Mouse (Mus musculus): ENCODE measurements around the gene Lrrc52. TPM values are rescaled to one million over a fixed set of nuclear protein-coding genes. Genes with fewer than 3 reads are reported as not detected.

The Lrrc52 gene
- not detected for total RNA-seq (2022)

- DNase-seq (ENCODE audit: low spot score in 2 of 2) = peak; percentile 48 to 49
Measured at GRCm38 (mm10) chr1:167466765-167467426, at the start of gene Lrrc52. Gene Lrrc52, minus strand, starts transcription at chr1:167466780.

- no peak for DNase-seq (ENCODE audit: low spot score in 2 of 2)
Measured at GRCm38 (mm10) chr1:167511621-167512020, 45.0 kb upstream of the Lrrc52 start.

GRCm38 (mm10) chr1:167506048-167506447 lies 39.5 kb upstream of the Lrrc52 start:
- peak; percentile 7 to 11 for DNase-seq (ENCODE audit: low spot score in 2 of 2)

- DNase-seq (ENCODE audit: low spot score in 2 of 2) = no peak
Measured at GRCm38 (mm10) chr1:167505427-167505826, 38.8 kb upstream of the Lrrc52 start.

- no peak for DNase-seq (ENCODE audit: low spot score in 2 of 2)
Measured at GRCm38 (mm10) chr1:167499097-167499850, 32.7 kb upstream of the Lrrc52 start.

- no peak for DNase-seq (ENCODE audit: low spot score in 2 of 2)
Measured at GRCm38 (mm10) chr1:167497991-167498390, 31.4 kb upstream of the Lrrc52 start.

- DNase-seq (ENCODE audit: low spot score in 2 of 2) = no peak
Measured at GRCm38 (mm10) chr1:167497560-167497959, 31.0 kb upstream of the Lrrc52 start.

- no peak for DNase-seq (ENCODE audit: low spot score in 2 of 2)
Measured at GRCm38 (mm10) chr1:167491501-167491900, 24.9 kb upstream of the Lrrc52 start.

- no peak for DNase-seq (ENCODE audit: low spot score in 2 of 2)
Measured at GRCm38 (mm10) chr1:167487933-167488332, 21.4 kb upstream of the Lrrc52 start.

GRCm38 (mm10) chr1:167486959-167487680 lies 20.5 kb upstream of the Lrrc52 start:
- DNase-seq (ENCODE audit: low spot score in 2 of 2) = no peak

- DNase-seq (ENCODE audit: low spot score in 2 of 2) = no peak
Measured at GRCm38 (mm10) chr1:167482863-167483262, 16.3 kb upstream of the Lrrc52 start.

- DNase-seq (ENCODE audit: low spot score in 2 of 2) = peak; percentile 21 to 29
Measured at GRCm38 (mm10) chr1:167473585-167473984, 7.0 kb upstream of the Lrrc52 start.

- DNase-seq (ENCODE audit: low spot score in 2 of 2) = no peak
Measured at GRCm38 (mm10) chr1:167467916-167468315, 1.3 kb upstream of the Lrrc52 start.

- no peak for DNase-seq (ENCODE audit: low spot score in 2 of 2)
Measured at GRCm38 (mm10) chr1:167457311-167457710, 9.3 kb downstream of the Lrrc52 start.

GRCm38 (mm10) chr1:167453048-167453447 lies 13.5 kb downstream of the Lrrc52 start:
- no peak for DNase-seq (ENCODE audit: low spot score in 2 of 2)

- DNase-seq (ENCODE audit: low spot score in 2 of 2) = no peak
Measured at GRCm38 (mm10) chr1:167452456-167452855, 14.1 kb downstream of the Lrrc52 start.

GRCm38 (mm10) chr1:167448598-167448997 lies 18.0 kb downstream of the Lrrc52 start:
- no peak for DNase-seq (ENCODE audit: low spot score in 2 of 2)

GRCm38 (mm10) chr1:167448088-167448487 lies 18.5 kb downstream of the Lrrc52 start:
- no peak for DNase-seq (ENCODE audit: low spot score in 2 of 2)

GRCm38 (mm10) chr1:167446516-167446915 lies 20.1 kb downstream of the Lrrc52 start:
- no peak for DNase-seq (ENCODE audit: low spot score in 2 of 2)

GRCm38 (mm10) chr1:167445167-167445566 lies 21.4 kb downstream of the Lrrc52 start:
- no peak for DNase-seq (ENCODE audit: low spot score in 2 of 2)

- DNase-seq (ENCODE audit: low spot score in 2 of 2) = no peak
Measured at GRCm38 (mm10) chr1:167438231-167438885, 28.2 kb downstream of the Lrrc52 start.

- no peak for DNase-seq (ENCODE audit: low spot score in 2 of 2)
Measured at GRCm38 (mm10) chr1:167437091-167437490, 29.5 kb downstream of the Lrrc52 start.

Measured in layer of hippocampus, adult 8-10 months (tissue).